Mouse (Mus musculus): ENCODE measurements around the gene Aoc3. TPM values are rescaled to one million over a fixed set of nuclear protein-coding genes. Genes with fewer than 3 reads are reported as not detected.

Aoc3 gene
- polyA plus RNA-seq, 1 experiment = 0.02 TPM

DNA sequence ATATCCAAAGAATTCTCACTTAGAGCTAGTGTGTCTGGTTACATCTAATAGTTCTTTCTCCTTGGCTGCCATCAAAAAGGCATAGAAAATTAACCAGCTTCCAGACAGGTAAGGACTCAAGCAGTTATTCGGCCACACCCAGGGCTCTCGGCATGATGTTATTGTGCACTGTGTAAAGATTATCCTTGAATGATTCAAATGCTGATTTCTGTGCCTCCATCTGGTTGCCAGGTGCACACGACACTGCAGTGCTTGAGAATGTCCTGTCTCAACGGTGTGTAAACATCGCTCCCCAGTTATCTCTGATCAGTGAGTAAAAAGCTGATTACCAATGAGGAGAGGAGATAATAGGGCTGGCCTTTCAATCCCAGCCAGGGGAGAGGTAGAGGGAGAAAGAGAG, 22.7 kb upstream of the Aoc3 start:
- H3K4me2 ChIP-seq (ENCODE audit: low read depth) = no peak overlapping the region
- H3K36me3 ChIP-seq (ENCODE audit: control insufficient read depth, insufficient read depth) = no peaks in the 10 kb centered on the region
- H3K27me3 ChIP-seq (ENCODE audit: control insufficient read depth, insufficient read depth, insufficient read length) = peaks cover 6% of the 10 kb centered on the region
- H3K79me2 ChIP-seq (ENCODE audit: control insufficient read depth, insufficient read depth) = no peaks in the 10 kb centered on the region
- no peak overlapping the region for H3K4me3 ChIP-seq
- H3ac ChIP-seq (ENCODE audit: control insufficient read depth, insufficient read length) = no peak overlapping the region
- TF ChIP-seq E2F4 (IDR thresholded peaks at IDR 0.05; ENCODE audit: insufficient read depth) (no peak), USF1 (IDR thresholded peaks at IDR 0.05; ENCODE audit: low read depth) (no peak), POLR2AphosphoS2 (IDR thresholded peaks at IDR 0.05; ENCODE audit: insufficient read length, low read depth) (no peak), MYOD1 (IDR thresholded peaks at IDR 0.05; ENCODE audit: control insufficient read depth in 1 of 3, insufficient read length in 2 of 3, low read depth in 2 of 3) (no peak), REST (IDR thresholded peaks at IDR 0.05; ENCODE audit: insufficient read depth, insufficient read length) (no peak), MAX (IDR thresholded peaks at IDR 0.05; ENCODE audit: low read depth) (no peak), TCF3 (IDR thresholded peaks at IDR 0.05; ENCODE audit: insufficient read length, low read depth) (no peak), MYOG (IDR thresholded peaks at IDR 0.05; ENCODE audit: control insufficient read depth in 1 of 3, insufficient read depth in 1 of 3, insufficient read length in 2 of 3, low read depth in 2 of 3) (no peak), CEBPB (IDR thresholded peaks at IDR 0.05; ENCODE audit: insufficient read depth, poor library complexity, severe bottlenecking) (no peak), POLR2A (IDR thresholded peaks at IDR 0.05; ENCODE audit: insufficient read length, low read depth) (no peak), SRF (IDR thresholded peaks at IDR 0.05; ENCODE audit: control insufficient read depth, insufficient read length, low read depth) (no peak), TCF12 (IDR thresholded peaks at IDR 0.05; ENCODE audit: insufficient read depth, poor library complexity, severe bottlenecking) (no peak)

DNA sequence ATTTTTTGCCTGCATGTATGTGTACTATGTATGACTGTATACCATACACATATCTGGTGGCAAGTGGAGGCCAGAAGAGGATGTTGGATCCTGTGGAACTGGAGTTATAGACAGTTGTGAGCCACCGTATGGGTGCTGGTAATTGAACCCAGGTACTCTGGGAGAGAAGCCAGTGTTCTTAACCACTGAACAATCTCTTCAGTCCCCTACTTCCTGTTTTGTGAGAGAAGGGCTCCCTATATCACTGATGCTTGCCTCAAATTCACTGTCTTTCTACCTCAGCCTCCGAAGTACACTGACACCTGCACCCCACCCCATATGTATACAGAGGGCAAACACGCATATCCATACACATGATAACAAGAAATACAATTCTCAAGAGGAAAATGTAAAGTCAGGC, 19.3 kb upstream of the Aoc3 start:
- Histone ChIP-seq H3K27me3 (ENCODE audit: control insufficient read depth, insufficient read depth, insufficient read length) (peaks cover 6% of the 10 kb centered on the region), H3ac (ENCODE audit: control insufficient read depth, insufficient read length) (no peak overlapping the region)

DNA sequence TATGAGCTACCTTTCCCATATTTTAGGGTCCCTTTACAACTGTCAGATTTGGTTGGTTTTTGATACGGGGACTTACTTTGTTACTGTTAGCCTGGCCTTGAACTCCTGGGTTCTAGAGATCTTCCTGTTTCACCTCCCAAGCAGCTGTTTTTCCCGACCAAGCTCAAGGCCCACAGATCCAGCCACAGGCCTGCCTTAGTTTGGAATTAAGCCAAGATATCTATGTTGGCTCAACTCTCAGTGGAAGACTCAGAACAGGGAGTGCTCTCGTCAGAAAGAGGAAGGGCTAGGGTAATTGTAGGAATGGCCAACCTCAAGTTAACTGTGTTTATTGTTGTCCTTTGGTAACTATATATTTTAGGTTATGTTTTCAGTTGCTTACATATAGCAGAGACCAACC, 18.3 kb upstream of the Aoc3 start:
- H3K4me3 ChIP-seq = no peak overlapping the region
- no peak overlapping the region for H3ac ChIP-seq (ENCODE audit: control insufficient read depth, insufficient read length)
- peaks cover 10% of the 10 kb centered on the region for H3K79me2 ChIP-seq (ENCODE audit: control insufficient read depth, insufficient read depth)
- peaks cover 6% of the 10 kb centered on the region for H3K27me3 ChIP-seq (ENCODE audit: control insufficient read depth, insufficient read depth, insufficient read length)
- TF ChIP-seq POLR2A (IDR thresholded peaks at IDR 0.05; ENCODE audit: insufficient read length, low read depth) (no peak), POLR2AphosphoS2 (IDR thresholded peaks at IDR 0.05; ENCODE audit: insufficient read length, low read depth) (no peak), TCF12 (IDR thresholded peaks at IDR 0.05; ENCODE audit: insufficient read depth, poor library complexity, severe bottlenecking) (no peak), MYOD1 (IDR thresholded peaks at IDR 0.05; ENCODE audit: control insufficient read depth in 1 of 3, insufficient read length in 2 of 3, low read depth in 2 of 3) (no peak)
- no peaks in the 10 kb centered on the region for H3K36me3 ChIP-seq (ENCODE audit: control insufficient read depth, insufficient read depth)
- no peak overlapping the region for H3K4me2 ChIP-seq (ENCODE audit: low read depth)

More for the DNA sequence above, 19.3 kb upstream of the Aoc3 start:
- no peak overlapping the region for H3K4me3 ChIP-seq
- no peak for TF ChIP-seq MYOD1 (IDR thresholded peaks at IDR 0.05; ENCODE audit: control insufficient read depth in 1 of 3, insufficient read length in 2 of 3, low read depth in 2 of 3)
- TF ChIP-seq CEBPB (IDR thresholded peaks at IDR 0.05; ENCODE audit: insufficient read depth, poor library complexity, severe bottlenecking) = no peak
- TF ChIP-seq USF1 (IDR thresholded peaks at IDR 0.05; ENCODE audit: low read depth) = no peak
- no peak for TF ChIP-seq SRF (IDR thresholded peaks at IDR 0.05; ENCODE audit: control insufficient read depth, insufficient read length, low read depth)
- TF ChIP-seq MAX (IDR thresholded peaks at IDR 0.05; ENCODE audit: low read depth) = no peak
- TF ChIP-seq POLR2A (IDR thresholded peaks at IDR 0.05; ENCODE audit: insufficient read length, low read depth) = no peak
- no peak for TF ChIP-seq MYOG (IDR thresholded peaks at IDR 0.05; ENCODE audit: control insufficient read depth in 1 of 3, insufficient read depth in 1 of 3, insufficient read length in 2 of 3, low read depth in 2 of 3)
- TF ChIP-seq REST (IDR thresholded peaks at IDR 0.05; ENCODE audit: insufficient read depth, insufficient read length) = no peak
- TF ChIP-seq POLR2AphosphoS2 (IDR thresholded peaks at IDR 0.05; ENCODE audit: insufficient read length, low read depth) = no peak
- no peak for TF ChIP-seq E2F4 (IDR thresholded peaks at IDR 0.05; ENCODE audit: insufficient read depth)
- no peak overlapping the region for H3K4me2 ChIP-seq (ENCODE audit: low read depth)
- H3K36me3 ChIP-seq (ENCODE audit: control insufficient read depth, insufficient read depth) = no peaks in the 10 kb centered on the region
- H3K79me2 ChIP-seq (ENCODE audit: control insufficient read depth, insufficient read depth) = no peaks in the 10 kb centered on the region

DNA sequence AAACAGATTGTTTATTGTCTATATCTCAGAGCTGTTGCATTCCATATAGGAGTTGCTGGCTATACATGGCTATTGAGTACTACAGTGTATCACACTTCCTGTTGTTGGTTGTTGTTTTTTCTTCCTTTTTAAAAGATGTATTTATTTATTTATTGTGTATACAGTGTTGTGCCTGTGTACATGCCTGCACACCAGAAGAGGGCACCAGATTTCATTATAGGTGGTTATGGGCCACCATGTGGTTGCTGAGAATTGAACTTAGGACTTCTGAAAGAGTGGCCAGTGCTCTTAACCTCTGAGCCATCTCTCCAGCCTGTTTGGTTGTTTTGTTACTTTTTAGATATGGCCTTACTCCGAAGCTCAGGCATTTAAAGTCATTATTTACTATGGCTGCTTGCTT, 15.8 kb upstream of the Aoc3 start:
- H3K4me2 ChIP-seq (ENCODE audit: low read depth) = no peak overlapping the region
- H3K79me2 ChIP-seq (ENCODE audit: control insufficient read depth, insufficient read depth) = peaks cover 29% of the 10 kb centered on the region
- no peak overlapping the region for H3K4me3 ChIP-seq
- TF ChIP-seq MYOD1 (IDR thresholded peaks at IDR 0.05; ENCODE audit: control insufficient read depth in 1 of 3, insufficient read length in 2 of 3, low read depth in 2 of 3) = no peak
- TF ChIP-seq MAX (IDR thresholded peaks at IDR 0.05; ENCODE audit: low read depth) = no peak
- H3K36me3 ChIP-seq (ENCODE audit: control insufficient read depth, insufficient read depth) = peaks cover 5% of the 10 kb centered on the region
- no peak overlapping the region for H3ac ChIP-seq (ENCODE audit: control insufficient read depth, insufficient read length)
- no peaks in the 10 kb centered on the region for H3K27me3 ChIP-seq (ENCODE audit: control insufficient read depth, insufficient read depth, insufficient read length)

DNA sequence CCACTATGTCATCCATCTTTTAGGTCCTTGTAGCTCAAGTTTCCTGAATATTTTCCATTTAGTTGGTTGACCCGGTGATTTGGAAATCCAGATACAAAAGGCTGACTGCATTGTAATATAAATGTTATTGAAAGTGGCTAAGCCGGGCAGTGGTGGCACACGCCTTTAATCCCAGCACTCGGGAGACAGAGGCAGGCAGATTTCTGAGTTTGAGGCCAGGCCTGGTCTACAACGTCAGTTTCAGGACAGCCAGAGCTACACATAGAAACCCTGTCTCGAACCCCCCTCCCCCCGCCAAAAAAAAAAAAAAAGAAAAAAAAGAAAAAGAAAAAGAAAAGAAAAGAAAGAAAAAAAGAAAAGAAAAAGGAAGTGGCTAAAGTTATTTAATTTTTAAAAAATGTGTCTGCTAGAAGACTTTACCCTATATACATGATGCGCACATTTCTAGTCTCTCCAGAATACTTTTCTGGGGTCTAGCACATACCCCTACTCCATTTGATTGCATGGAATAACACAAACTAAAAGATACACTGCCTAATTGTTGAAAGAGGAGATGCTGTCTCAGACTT, 15.2 kb upstream of the Aoc3 start:
- peaks cover 29% of the 10 kb centered on the region for H3K79me2 ChIP-seq (ENCODE audit: control insufficient read depth, insufficient read depth)
- H3ac ChIP-seq (ENCODE audit: control insufficient read depth, insufficient read length) = peak overlapping the region; percentile 29
- peak overlapping the region; percentile 95 for H3K4me3 ChIP-seq
- no peaks in the 10 kb centered on the region for H3K27me3 ChIP-seq (ENCODE audit: control insufficient read depth, insufficient read depth, insufficient read length)
- TF ChIP-seq SRF (IDR thresholded peaks at IDR 0.05; ENCODE audit: control insufficient read depth, insufficient read length, low read depth) = no peak
- no peak for TF ChIP-seq REST (IDR thresholded peaks at IDR 0.05; ENCODE audit: insufficient read depth, insufficient read length)
- TF ChIP-seq USF1 (IDR thresholded peaks at IDR 0.05; ENCODE audit: low read depth) = no peak
- TF ChIP-seq POLR2AphosphoS2 (IDR thresholded peaks at IDR 0.05; ENCODE audit: insufficient read length, low read depth) = no peak
- no peak for TF ChIP-seq E2F4 (IDR thresholded peaks at IDR 0.05; ENCODE audit: insufficient read depth)
- no peak for TF ChIP-seq TCF3 (IDR thresholded peaks at IDR 0.05; ENCODE audit: insufficient read length, low read depth)
- TF ChIP-seq POLR2A (IDR thresholded peaks at IDR 0.05; ENCODE audit: insufficient read length, low read depth) = no peak
- TF ChIP-seq TCF12 (IDR thresholded peaks at IDR 0.05; ENCODE audit: insufficient read depth, poor library complexity, severe bottlenecking) = no peak
- no peak for TF ChIP-seq MYOD1 (IDR thresholded peaks at IDR 0.05; ENCODE audit: control insufficient read depth in 1 of 3, insufficient read length in 2 of 3, low read depth in 2 of 3)
- TF ChIP-seq CEBPB (IDR thresholded peaks at IDR 0.05; ENCODE audit: insufficient read depth, poor library complexity, severe bottlenecking) = no peak
- TF ChIP-seq MYOG (IDR thresholded peaks at IDR 0.05; ENCODE audit: control insufficient read depth in 1 of 3, insufficient read depth in 1 of 3, insufficient read length in 2 of 3, low read depth in 2 of 3) = no peak
- no peak for TF ChIP-seq MAX (IDR thresholded peaks at IDR 0.05; ENCODE audit: low read depth)
- peak overlapping the region; percentile 99 for H3K4me2 ChIP-seq (ENCODE audit: low read depth)
- H3K36me3 ChIP-seq (ENCODE audit: control insufficient read depth, insufficient read depth) = peaks cover 11% of the 10 kb centered on the region

Measured in myocyte (in vitro differentiated cells).